31 mouse cellular contexts compared by ENCODE assay signal in the genomic region with DNA sequence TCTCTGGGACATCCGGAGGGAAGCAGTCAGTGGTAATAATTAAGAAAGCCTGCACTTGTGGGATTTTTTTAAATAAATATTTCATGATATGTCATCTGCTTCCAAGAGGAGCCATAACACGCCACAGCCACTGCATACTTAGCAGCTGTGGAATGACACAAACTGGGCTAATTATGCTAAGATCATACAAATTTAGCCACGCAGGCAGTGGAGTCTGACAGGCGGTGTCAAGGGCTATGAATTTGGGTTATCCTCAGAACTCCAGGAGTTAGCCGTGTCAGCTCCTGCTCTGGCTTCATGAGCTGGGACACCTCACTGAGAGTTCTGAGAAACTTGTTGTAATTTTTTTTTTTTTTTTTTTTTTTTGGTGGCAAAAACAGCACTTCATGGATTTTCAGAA. TPM values are rescaled to one million over a fixed set of nuclear protein-coding genes. Genes with fewer than 3 reads are reported as not detected.
DNase-seq lines count a peak whose midpoint lies in the region; ATAC-seq and TF ChIP-seq lines count a peak whose summit lies in the region.
"Had no signal": no experiment of that assay in that cellular context is flagged by ENCODE, and none has a peak within 500 bp of the region (broad histone marks: within the 10 kb centered on the region; RNA-seq: fewer than 3 reads in every experiment).

No protein-coding gene starts in this region.

- H3K9ac ChIP-seq in kidney, postnatal 0 days (ENCODE audit: low read depth, low read length), result no peak overlapping the region
- H3K9ac ChIP-seq in kidney, embryonic 16.5 days (replicated peaks; ENCODE audit: low read length), result no peak overlapping the region
- H3K9ac ChIP-seq in midbrain, embryonic 14.5 days (replicated peaks; ENCODE audit: low read length), result no peak overlapping the region
- H3K9ac ChIP-seq in midbrain, embryonic 13.5 days (replicated peaks), result no peak overlapping the region
- no peak overlapping the region for H3K9ac ChIP-seq in neural tube, embryonic 13.5 days
- no peak overlapping the region for H3K9ac ChIP-seq in neural tube, embryonic 15.5 days (replicated peaks)
- H3K9ac ChIP-seq: embryonic facial prominence, embryonic 13.5 days; forebrain, embryonic 13.5 days; heart, embryonic 13.5 days; hindbrain, embryonic 14.5 days had no signal

- WGBS in kidney, postnatal 0 days, result 65% methylated on average over 5 of the region's 5 CpGs
- 68% methylated on average over 5 of the region's 5 CpGs for WGBS in kidney, embryonic 16.5 days
- WGBS in midbrain, embryonic 14.5 days, result 65% methylated on average over 5 of the region's 5 CpGs
- WGBS in midbrain, embryonic 13.5 days, result 78% methylated on average over 5 of the region's 5 CpGs
- WGBS in neural tube, embryonic 13.5 days, result 62% methylated on average over 5 of the region's 5 CpGs
- WGBS in neural tube, embryonic 15.5 days, result 65% methylated on average over 5 of the region's 5 CpGs

- ATAC-seq in kidney, postnatal 0 days (replicated peaks; ENCODE audit: low FRiP score, low read depth), result no peak
- ATAC-seq in kidney, embryonic 16.5 days (ENCODE audit: low FRiP score, low TSS enrichment), result no peak
- no peak for ATAC-seq in midbrain, embryonic 14.5 days (ENCODE audit: low FRiP score, low TSS enrichment)
- ATAC-seq in midbrain, embryonic 13.5 days, result no peak
- ATAC-seq in neural tube, embryonic 13.5 days (ENCODE audit: low read depth), result peak; percentile 23; the same call in 1 of the 2 replicates
- no peak for ATAC-seq in neural tube, embryonic 15.5 days (ENCODE audit: low FRiP score)
- ATAC-seq: forebrain, embryonic 13.5 days; forebrain, embryonic 16.5 days; hindbrain, postnatal 0 days; Patski had no signal

- DNase-seq in kidney, postnatal 0 days (ENCODE audit: low spot score), result peak; percentile 38
- peak; percentile 25 for DNase-seq in midbrain, embryonic 14.5 days
- DNase-seq: adrenal gland, postnatal 10 days; adrenal gland, postnatal 36 days; B cell, adult 2 months; cerebellum, adult 11 months; cerebellum, adult 2 months; cerebellum, adult 9-11 months; cerebellum, postnatal 25 days; gastrocnemius, postnatal 10 days; gastrocnemius, postnatal 36 days; heart, adult 2 months; heart, postnatal 14 days; heart, postnatal 4 days had no signal

- no peaks in the 10 kb centered on the region for H3K4me1 ChIP-seq in kidney, postnatal 0 days (replicated peaks; ENCODE audit: insufficient read depth, low read length)
- no peaks in the 10 kb centered on the region for H3K4me1 ChIP-seq in kidney, embryonic 16.5 days (ENCODE audit: insufficient read depth, low read length)
- no peaks in the 10 kb centered on the region for H3K4me1 ChIP-seq in midbrain, embryonic 14.5 days (ENCODE audit: control insufficient read depth, insufficient read depth, low read length)
- H3K4me1 ChIP-seq in midbrain, embryonic 13.5 days (replicated peaks), result no peaks in the 10 kb centered on the region
- H3K4me1 ChIP-seq in neural tube, embryonic 13.5 days (replicated peaks), result 0 out of 2 replicates have a peak, but pooled peaks cover 8% of the 10 kb centered on the region
- H3K4me1 ChIP-seq in neural tube, embryonic 15.5 days, result 0 out of 2 replicates have a peak, but pooled peaks cover 5% of the 10 kb centered on the region
- H3K4me1 ChIP-seq: embryonic facial prominence, embryonic 13.5 days; forebrain, embryonic 10.5 days; forebrain, embryonic 13.5 days; heart, embryonic 10.5 days; heart, embryonic 13.5 days had no signal

- H3K27me3 ChIP-seq in kidney, postnatal 0 days (ENCODE audit: insufficient read depth, low read length), result no peaks in the 10 kb centered on the region
- no peaks in the 10 kb centered on the region for H3K27me3 ChIP-seq in kidney, embryonic 16.5 days (ENCODE audit: insufficient read depth, low read length)
- H3K27me3 ChIP-seq in midbrain, embryonic 14.5 days (ENCODE audit: control insufficient read depth, insufficient read depth, low read length), result no peaks in the 10 kb centered on the region
- no peaks in the 10 kb centered on the region for H3K27me3 ChIP-seq in midbrain, embryonic 13.5 days
- no peaks in the 10 kb centered on the region for H3K27me3 ChIP-seq in neural tube, embryonic 13.5 days
- no peaks in the 10 kb centered on the region for H3K27me3 ChIP-seq in neural tube, embryonic 15.5 days (replicated peaks)
- H3K27me3 ChIP-seq: CH12.LX; embryonic facial prominence, embryonic 13.5 days; forebrain, embryonic 13.5 days; heart, embryonic 13.5 days had no signal

- no peak overlapping the region for H3K27ac ChIP-seq in kidney, postnatal 0 days
- no peak overlapping the region for H3K27ac ChIP-seq in kidney, embryonic 16.5 days (ENCODE audit: low read length)
- H3K27ac ChIP-seq in midbrain, embryonic 14.5 days (replicated peaks; ENCODE audit: low read depth, low read length), result no peak overlapping the region
- H3K27ac ChIP-seq in midbrain, embryonic 13.5 days, result no peak overlapping the region
- peak overlapping the region; percentile 34 for H3K27ac ChIP-seq in neural tube, embryonic 13.5 days (replicated peaks)
- no peak overlapping the region for H3K27ac ChIP-seq in neural tube, embryonic 15.5 days (replicated peaks)
- H3K27ac ChIP-seq: embryonic facial prominence, embryonic 13.5 days; forebrain, embryonic 10.5 days; forebrain, embryonic 13.5 days; heart, adult 2 months; heart, embryonic 10.5 days; heart, embryonic 13.5 days; hindbrain, embryonic 14.5 days; hindbrain, postnatal 0 days had no signal

- no peaks in the 10 kb centered on the region for H3K36me3 ChIP-seq in kidney, postnatal 0 days (ENCODE audit: insufficient read depth, low read length)
- H3K36me3 ChIP-seq in kidney, embryonic 16.5 days (ENCODE audit: insufficient read depth, low read length), result no peaks in the 10 kb centered on the region
- no peaks in the 10 kb centered on the region for H3K36me3 ChIP-seq in midbrain, embryonic 14.5 days (ENCODE audit: control insufficient read depth, insufficient read depth, low read length)
- H3K36me3 ChIP-seq in midbrain, embryonic 13.5 days, result no peaks in the 10 kb centered on the region
- H3K36me3 ChIP-seq in neural tube, embryonic 13.5 days, result no peaks in the 10 kb centered on the region
- H3K36me3 ChIP-seq in neural tube, embryonic 15.5 days, result no peaks in the 10 kb centered on the region
- H3K36me3 ChIP-seq: embryonic facial prominence, embryonic 13.5 days; forebrain, embryonic 10.5 days; G1E; heart, embryonic 10.5 days; heart, embryonic 13.5 days had no signal

- H3K4me2 ChIP-seq in kidney, postnatal 0 days (ENCODE audit: low read length), result no peak overlapping the region
- no peak overlapping the region for H3K4me2 ChIP-seq in kidney, embryonic 16.5 days (replicated peaks; ENCODE audit: low read depth, low read length)
- no peak overlapping the region for H3K4me2 ChIP-seq in midbrain, embryonic 14.5 days (ENCODE audit: low read length)
- H3K4me2 ChIP-seq in midbrain, embryonic 13.5 days (replicated peaks), result no peak overlapping the region
- no peak overlapping the region for H3K4me2 ChIP-seq in neural tube, embryonic 13.5 days
- H3K4me2 ChIP-seq in neural tube, embryonic 15.5 days, result no peak overlapping the region
- H3K4me2 ChIP-seq: embryonic facial prominence, embryonic 13.5 days; forebrain, embryonic 13.5 days; heart, embryonic 13.5 days; hindbrain, embryonic 14.5 days had no signal

- TF ChIP-seq CTCF in kidney, postnatal 0 days (IDR thresholded peaks at IDR 0.05; ENCODE audit: low read depth), result no peak

- no peak overlapping the region for H3K4me3 ChIP-seq in kidney, postnatal 0 days (replicated peaks; ENCODE audit: low read depth, low read length)
- no peak overlapping the region for H3K4me3 ChIP-seq in kidney, embryonic 16.5 days (ENCODE audit: low read length)
- no peak overlapping the region for H3K4me3 ChIP-seq in midbrain, embryonic 14.5 days (replicated peaks; ENCODE audit: low read depth, low read length)
- no peak overlapping the region for H3K4me3 ChIP-seq in midbrain, embryonic 13.5 days (replicated peaks)
- no peak overlapping the region for H3K4me3 ChIP-seq in neural tube, embryonic 13.5 days
- no peak overlapping the region for H3K4me3 ChIP-seq in neural tube, embryonic 15.5 days (replicated peaks)
- H3K4me3 ChIP-seq: embryonic facial prominence, embryonic 13.5 days; forebrain, embryonic 10.5 days; forebrain, embryonic 13.5 days; heart, adult 2 months; heart, embryonic 10.5 days; heart, embryonic 13.5 days had no signal

- no peaks in the 10 kb centered on the region for H3K9me3 ChIP-seq in kidney, postnatal 0 days (replicated peaks; ENCODE audit: low read length)
- no peaks in the 10 kb centered on the region for H3K9me3 ChIP-seq in kidney, embryonic 16.5 days (ENCODE audit: low read length)
- H3K9me3 ChIP-seq in midbrain, embryonic 14.5 days (ENCODE audit: control insufficient read depth, low read length), result no peaks in the 10 kb centered on the region
- no peaks in the 10 kb centered on the region for H3K9me3 ChIP-seq in midbrain, embryonic 13.5 days
- no peaks in the 10 kb centered on the region for H3K9me3 ChIP-seq in neural tube, embryonic 13.5 days
- no peaks in the 10 kb centered on the region for H3K9me3 ChIP-seq in neural tube, embryonic 15.5 days (replicated peaks)
- H3K9me3 ChIP-seq: embryonic facial prominence, embryonic 13.5 days; forebrain, embryonic 10.5 days; forebrain, embryonic 13.5 days; G1E; heart, embryonic 10.5 days; heart, embryonic 13.5 days had no signal

RNA-seq across cellular contexts. Expression of a gene that starts 40.8 kb away (rescaled TPM):
- not detected in 2 replicates for polyA plus RNA-seq in kidney, postnatal 0 days (2015; fragmentation: Nextera tagmentation; extraction: Ambion mirVana)
- not detected in 2 replicates for polyA plus RNA-seq in kidney, embryonic 16.5 days (2015; fragmentation: Nextera tagmentation; extraction: Ambion mirVana)
- polyA plus RNA-seq in midbrain, embryonic 14.5 days (2014; fragmentation: Nextera tagmentation; extraction: Ambion mirVana), result not detected in 2 replicates
- not detected in 2 replicates for polyA plus RNA-seq in midbrain, embryonic 13.5 days (2015; fragmentation: Nextera tagmentation; extraction: Ambion mirVana)
- not detected in 2 replicates for polyA plus RNA-seq in neural tube, embryonic 13.5 days (2015; fragmentation: Nextera tagmentation; extraction: Ambion mirVana)
- polyA plus RNA-seq in neural tube, embryonic 15.5 days (2015; fragmentation: Nextera tagmentation; extraction: Ambion mirVana), result not detected in 2 replicates
- polyA plus RNA-seq: cerebellum, adult 2 months; embryonic facial prominence, embryonic 13.5 days; forebrain, embryonic 10.5 days; forebrain, embryonic 13.5 days; forebrain, embryonic 16.5 days; G1E; heart, adult 2 months; heart, embryonic 10.5 days; heart, embryonic 13.5 days; heart, embryonic 16.5 days; hindbrain, embryonic 11.5 days; hindbrain, embryonic 14.5 days; hindbrain, postnatal 0 days; Patski had no signal
